Mouse (Mus musculus) heart, postnatal 25 days (tissue): ENCODE data around the gene Habp4. TPM values are rescaled to one million over a fixed set of nuclear protein-coding genes. Genes with fewer than 3 reads are reported as not detected.

Experiments
- DNase-seq: peaks from one replicate; pipeline ENCODE4 v3.0.0; 2022; ENCODE audit warnings: low spot score
- intact Hi-C: fragments of 180-260 bp; cut with DNase I; formaldehyde crosslinking; loops from one replicate; pipeline ENCODE4 v1.15.1; 2025
- total RNA-seq, 2 experiments: library from RNA; stranded (reverse); gene quantifications; 2 replicates each; pipeline ENCODE4 v1.2.3; 2021

Habp4 gene
- total RNA-seq, 2 experiments from 2014 or later, result 52.6 to 52.7 TPM

DNA sequence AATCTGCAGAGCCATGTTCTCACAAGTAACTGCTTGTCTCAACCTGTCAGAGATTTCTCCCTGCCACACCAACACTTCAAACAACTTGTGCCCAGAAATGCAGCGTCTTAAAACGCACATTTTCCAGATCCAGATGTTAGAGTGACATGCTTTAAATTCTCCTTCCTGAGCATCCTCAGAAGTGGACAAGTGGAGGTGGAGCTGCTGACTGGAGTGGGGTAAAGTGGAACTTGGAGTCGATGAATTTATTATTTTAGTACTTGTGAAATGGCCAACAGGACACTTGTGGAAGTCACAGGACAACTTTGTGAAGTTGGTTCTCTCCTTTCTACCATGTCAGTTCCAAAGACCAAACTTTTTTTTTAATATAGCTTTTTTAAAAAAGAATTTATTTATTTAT lies 64.1 kb downstream of the Habp4 start:
- intact Hi-C loops, result no loop called here
- DNase-seq, result no peak

DNA sequence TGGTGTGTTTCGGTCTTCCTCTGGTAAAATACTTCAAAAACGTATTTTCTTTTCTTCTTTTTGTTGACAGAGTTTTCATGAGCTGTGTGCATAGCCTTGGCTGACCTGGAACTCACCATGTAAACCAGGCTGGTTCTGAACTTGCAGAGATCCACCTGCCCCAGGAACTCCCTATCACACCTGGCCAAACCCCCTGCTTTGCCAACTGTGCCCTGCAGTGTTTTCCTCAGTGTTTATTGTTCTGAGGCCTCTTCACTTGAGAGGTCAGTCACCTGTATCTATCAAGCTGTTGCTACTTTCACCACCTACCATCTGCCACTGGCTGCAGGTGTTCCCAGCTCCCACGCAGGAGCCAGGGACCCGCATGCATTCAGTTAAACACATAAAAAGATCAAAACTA lies 65.1 kb downstream of the Habp4 start:
- intact Hi-C loops, result no loop called here
- DNase-seq, result no peak

GRCm38 (mm10) chr13:64233139-64233538 lies 71.5 kb downstream of the Habp4 start:
- DNase-seq, result no peak
- intact Hi-C loops, result no loop called here

- intact Hi-C loops, result no loop called here
- DNase-seq, result no peak
These were observed 73.6 kb downstream of the Habp4 start for GRCm38 (mm10) chr13:64235062-64235715.

DNA sequence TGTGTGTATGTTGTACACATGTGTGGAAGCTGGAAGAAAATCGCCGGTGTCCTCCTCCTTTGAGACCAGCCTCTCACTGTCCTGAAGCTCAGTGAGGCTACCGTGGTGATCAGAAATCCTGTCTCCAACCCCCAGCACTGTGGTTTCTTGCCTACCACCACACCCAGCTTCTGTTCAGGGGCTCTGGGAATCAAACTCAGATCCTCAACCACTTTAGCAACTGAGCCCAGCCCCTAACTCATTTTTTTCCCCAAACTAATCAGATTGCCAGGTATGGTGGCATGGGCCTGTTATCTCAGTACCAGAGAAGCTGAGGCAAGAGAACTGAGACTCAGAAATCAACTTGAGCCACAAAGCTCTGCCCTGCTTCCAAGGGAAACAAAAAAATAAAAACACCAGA lies 74.2 kb downstream of the Habp4 start:
- DNase-seq, result no peak
- intact Hi-C loops, result no loop called here

Other genes starting within 250 kb of the Habp4 start
- not detected for gene Hsd17b3, start 72.6 kb upstream of the Habp4 start, total RNA-seq
- 1 to 10 TPM; 1.5 to 1.6 TPM for gene Slc35d2, start 32.5 kb upstream of the Habp4 start, total RNA-seq
- 10 to 100 TPM; 21.5 to 22.6 TPM for gene Zfp367, start 8.6 kb upstream of the Habp4 start, total RNA-seq
- 1 to 10 TPM; 7.0 to 9.0 TPM for gene Cdc14b, start 113.5 kb downstream of the Habp4 start, total RNA-seq
- gene Aaed1, start 150.9 kb downstream of the Habp4 start, total RNA-seq, result 10 to 100 TPM; 56.6 to 60.1 TPM
- gene Ctsl, start 209.1 kb downstream of the Habp4 start, total RNA-seq, result 100 to 1,000 TPM; 227 to 243 TPM